Mouse (Mus musculus) CD4-positive helper T cell, adult 2 months (primary cell): ENCODE results near the gene Kars.

Experiments
- DNase-seq: peaks from one replicate; pipeline ENCODE4 v3.0.0-alpha.2; 2012; ENCODE audit warnings: low read depth, missing footprints, low spot score

Kars gene

GRCm38 (mm10) chr8:112010997-112011815, at the start of gene Kars, which contains the start of gene Terf2ip:
TSS of gene Kars (minus strand) at chr8:112011323.
TSS of gene Terf2ip (plus strand) at chr8:112011398.
- peak; percentile 95 for DNase-seq

DNA sequence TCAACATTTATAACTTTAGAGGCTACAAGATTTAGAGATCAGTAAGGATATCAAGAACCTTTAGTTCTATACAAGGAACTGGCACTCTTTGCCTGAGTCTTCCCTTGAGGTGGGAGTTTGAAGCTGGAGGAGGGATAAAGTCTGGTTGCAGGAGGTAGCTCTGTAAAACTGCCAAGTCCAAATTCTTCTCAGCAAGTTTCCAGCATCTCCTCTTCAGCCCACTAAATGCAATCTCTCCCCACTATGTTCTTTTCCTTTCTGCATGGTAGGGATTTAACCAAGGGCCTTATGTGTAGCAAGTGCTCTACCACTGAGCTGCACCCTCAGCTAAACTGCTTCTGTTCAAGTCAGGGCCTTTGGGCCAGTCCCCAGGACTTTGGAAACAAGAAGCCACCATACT, 43.3 kb upstream of the Kars start:
- no peak for DNase-seq

- no peak for DNase-seq
These were observed 40.4 kb upstream of the Kars start for GRCm38 (mm10) chr8:112051537-112051936.

GRCm38 (mm10) chr8:112049984-112050383, 38.9 kb upstream of the Kars start:
- DNase-seq: no peak

DNA sequence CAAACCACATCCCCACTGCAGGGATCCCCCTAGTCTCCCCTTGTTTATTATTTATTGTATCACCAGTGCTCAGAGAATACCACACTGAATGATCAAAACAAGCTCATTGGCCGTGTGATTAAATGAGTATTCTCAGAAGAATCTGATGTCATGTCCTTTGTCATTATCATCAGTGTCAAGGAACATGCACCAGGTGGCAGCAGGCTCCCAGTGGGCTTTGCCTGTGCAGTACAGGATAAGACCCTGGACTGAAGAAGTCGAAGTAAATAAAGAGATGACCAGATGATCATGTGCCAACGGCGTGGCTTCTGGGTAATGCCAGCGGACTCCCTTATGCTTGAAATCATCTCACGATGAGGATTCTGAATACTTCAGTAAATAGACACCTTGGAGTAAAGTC, 37.2 kb upstream of the Kars start:
- DNase-seq: no peak

GRCm38 (mm10) chr8:112045896-112046295, 34.8 kb upstream of the Kars start:
- peak; percentile 65 for DNase-seq

DNA sequence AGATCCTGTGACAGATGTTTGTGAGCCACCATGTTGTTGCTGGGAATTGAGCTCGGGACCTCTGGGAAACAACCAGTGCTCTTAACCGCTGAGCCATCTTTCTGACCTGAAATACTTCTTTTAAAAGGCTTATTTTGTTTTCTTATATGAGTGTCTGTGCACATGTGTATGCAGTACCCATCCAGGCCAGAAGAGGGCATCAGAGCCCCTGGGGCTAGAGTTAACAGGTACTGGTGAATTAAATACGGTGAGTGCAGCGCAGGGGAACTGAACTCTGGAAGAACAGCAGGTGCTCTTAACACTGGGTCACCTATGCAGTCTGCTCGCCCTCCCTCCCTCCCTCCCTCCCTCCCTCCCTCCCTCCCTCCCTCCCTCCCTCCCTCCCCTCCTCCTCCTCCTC, 34.1 kb upstream of the Kars start:
- no peak for DNase-seq

DNA sequence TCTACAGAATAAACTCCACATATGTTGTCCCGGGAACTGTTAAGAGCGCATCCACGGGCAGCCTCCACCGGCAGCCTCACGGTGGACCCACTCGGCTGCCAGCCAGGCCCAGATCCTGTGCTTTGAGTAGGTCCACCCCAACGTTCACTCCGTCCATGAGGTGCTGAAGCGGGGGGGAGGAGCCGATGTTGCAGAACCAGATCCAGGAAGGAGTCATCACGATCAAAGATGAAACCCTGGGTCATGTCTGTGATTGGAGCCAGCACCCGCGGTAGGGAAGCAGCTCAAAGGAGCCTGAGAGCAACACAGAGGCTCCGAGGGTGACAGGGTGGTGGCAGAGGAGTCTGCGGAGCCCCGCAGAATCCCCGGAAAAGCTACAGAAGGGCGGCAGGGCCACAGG, 26.4 kb upstream of the Kars start:
- DNase-seq: no peak

- DNase-seq: peak; percentile 66
These were observed 23.5 kb upstream of the Kars start for GRCm38 (mm10) chr8:112034603-112035002.

DNA sequence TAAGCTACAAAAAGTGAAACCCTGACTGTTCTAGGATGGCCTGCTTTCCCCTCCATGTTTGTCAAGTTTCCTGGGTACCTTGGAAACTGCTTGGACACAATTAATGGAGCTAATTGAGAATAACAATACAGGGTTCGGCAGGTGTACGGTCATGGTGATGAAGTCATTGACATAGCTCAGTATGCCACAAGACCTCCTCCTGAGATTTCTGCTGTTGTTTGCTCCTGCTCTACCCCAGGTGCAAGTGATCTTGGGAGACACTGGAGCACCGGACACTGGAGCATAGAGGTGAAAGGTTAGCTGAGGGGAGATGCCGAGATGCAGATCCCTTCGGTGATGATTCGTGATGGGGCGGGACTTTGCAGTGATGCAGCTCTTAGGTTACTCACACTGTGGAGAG, 21.9 kb upstream of the Kars start:
- no peak for DNase-seq

DNA sequence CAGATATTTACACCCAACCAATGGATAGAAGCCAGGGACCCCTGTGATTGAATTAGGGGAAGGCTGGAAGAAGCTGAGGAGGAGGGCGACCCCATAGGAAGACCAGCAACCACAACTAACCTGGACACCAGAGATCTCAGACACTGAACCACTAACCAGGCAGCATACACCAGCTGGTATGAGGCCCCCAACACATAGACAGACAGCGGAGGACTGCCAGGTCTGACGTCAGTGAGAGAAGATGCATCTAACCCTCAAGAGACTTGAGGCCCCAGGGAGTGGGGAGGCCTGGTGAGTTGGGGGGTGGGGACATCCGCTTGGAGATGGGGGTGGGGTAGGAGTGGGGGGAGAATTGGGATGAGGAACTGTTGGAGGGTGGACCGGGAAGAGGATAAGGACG, 19.5 kb upstream of the Kars start:
- DNase-seq: no peak

DNA sequence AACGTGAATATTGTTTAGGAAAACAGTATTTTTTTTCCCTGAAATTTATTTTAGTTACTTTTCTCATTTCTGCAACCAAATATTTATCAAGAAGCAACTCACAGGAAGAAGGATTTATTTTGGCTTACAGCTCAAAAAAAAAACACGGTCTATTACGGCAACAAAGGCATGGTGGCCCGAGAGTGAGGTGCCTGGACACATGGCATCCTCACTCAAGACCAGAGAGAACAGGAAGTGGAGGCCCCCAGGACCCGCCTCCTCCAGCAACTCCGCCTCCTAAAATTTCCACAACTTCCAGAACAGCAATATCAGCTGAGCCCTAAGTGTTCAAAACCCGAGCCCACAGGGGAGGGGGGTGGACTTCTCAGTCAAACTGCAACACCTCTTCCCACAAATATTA, 18.3 kb upstream of the Kars start:
- no peak for DNase-seq

DNA sequence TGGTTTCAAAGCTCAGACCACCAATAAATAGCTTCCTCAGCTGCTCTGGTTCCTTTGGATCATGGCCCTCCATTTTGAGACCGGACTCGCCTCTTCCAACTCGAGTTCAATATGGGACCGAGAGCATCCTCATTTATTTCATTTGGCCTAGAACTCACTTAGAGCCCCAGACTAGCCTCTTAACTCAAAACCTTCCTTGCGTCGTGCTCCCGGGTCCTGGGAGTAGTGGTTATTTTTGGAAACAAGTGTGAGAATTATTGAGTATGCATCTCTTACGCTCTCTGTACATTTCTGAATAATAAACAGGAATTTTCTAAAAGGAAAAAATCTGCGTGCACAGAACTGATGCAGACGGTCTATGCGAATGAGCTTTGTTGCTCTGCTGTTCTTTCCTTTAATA, 3.8 kb upstream of the Kars start, which contains the start of gene Gm6793:
TSS of gene Gm6793 (minus strand) at position 101 of the 400 bp plus-strand sequence.
- no peak for DNase-seq

- DNase-seq: peak; percentile 57
These were observed 706 bp upstream of the Kars start for GRCm38 (mm10) chr8:112011816-112012242.

DNA sequence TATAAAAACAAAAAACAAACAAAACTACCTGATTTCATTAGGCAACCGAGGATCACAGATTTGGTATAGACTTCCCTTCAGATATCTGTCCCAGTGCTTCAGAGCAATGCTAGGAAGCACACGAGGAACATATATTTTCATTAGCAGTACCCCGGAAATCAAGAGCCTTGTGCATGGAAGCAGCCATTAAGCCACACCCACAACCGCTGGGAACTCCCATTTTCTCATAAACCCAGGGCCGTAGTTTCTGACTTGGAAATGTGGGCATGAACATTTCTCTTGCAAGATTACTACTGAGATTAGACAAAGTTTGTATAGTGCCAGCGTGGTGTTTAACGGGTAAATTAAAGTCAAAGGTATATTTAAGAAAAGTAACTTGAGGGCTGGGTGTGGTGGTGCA, 1.6 kb downstream of the Kars start:
- no peak for DNase-seq

- no peak for DNase-seq
These were observed 3.5 kb downstream of the Kars start for GRCm38 (mm10) chr8:112007669-112008068.

DNA sequence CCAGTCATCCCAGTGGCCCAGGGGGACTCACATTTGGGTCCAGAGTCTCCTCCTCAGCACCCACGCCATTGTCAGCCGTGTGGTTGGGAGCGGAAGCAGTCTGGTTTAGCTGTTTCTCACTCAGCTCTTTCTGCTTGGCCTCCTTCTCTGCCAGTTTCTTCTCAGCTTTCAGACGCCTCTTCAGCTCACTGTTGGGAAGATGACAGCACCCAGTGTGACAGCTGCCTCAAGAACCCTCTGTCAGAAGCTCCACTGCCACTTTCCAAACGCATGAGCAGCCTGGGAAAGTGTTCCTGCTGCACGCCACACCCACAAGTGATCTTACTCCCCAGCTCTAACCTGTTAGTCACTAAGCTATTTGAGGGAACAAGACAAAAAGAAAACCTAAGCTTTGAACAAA, 5.5 kb downstream of the Kars start:
- peak; percentile 21 for DNase-seq

- DNase-seq: no peak
These were observed 6.4 kb downstream of the Kars start for GRCm38 (mm10) chr8:112004754-112005153.

- DNase-seq: no peak
These were observed 18.5 kb downstream of the Kars start for GRCm38 (mm10) chr8:111992703-111993039.

- DNase-seq: peak; percentile 89
These were observed 19.0 kb downstream of the Kars start, which contains the start of gene Adat1 for GRCm38 (mm10) chr8:111992013-111992702. TSS of gene Adat1 (minus strand) at chr8:111992302.

DNA sequence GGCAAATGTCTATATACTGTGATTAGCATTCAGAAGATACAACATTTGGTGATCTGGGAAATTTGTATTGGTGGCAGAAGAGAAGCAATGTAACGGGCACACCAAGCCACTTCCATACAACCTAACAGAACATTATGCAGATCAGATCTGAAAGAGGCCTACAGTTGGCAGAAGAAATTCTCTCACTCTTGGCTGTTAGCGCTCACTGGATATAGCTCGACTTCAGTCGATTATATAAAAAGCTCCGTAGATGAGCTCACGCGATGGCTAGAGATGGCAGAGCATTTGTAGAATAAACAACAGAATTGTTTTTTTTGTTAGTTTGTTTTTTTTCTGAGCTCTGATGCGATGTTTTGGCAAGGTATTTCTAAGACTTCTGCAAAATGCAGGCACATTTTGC, 19.8 kb downstream of the Kars start:
- DNase-seq: no peak

- DNase-seq: peak; percentile 84
These were observed 21.2 kb downstream of the Kars start for GRCm38 (mm10) chr8:111989911-111990310.

GRCm38 (mm10) chr8:111984511-111984910, 26.6 kb downstream of the Kars start:
- DNase-seq: no peak
